Mouse (Mus musculus) neural tube, embryonic 11.5 days (tissue): ENCODE results near the gene Nudt8. TPM values are rescaled to one million over a fixed set of nuclear protein-coding genes. Genes with fewer than 3 reads are reported as not detected.
"Not testable (repeated sequence)": the region's sequence is repeated elsewhere in the genome, so short reads cannot be mapped to it uniquely, and the experiment has no call there.

ENCODE experiments used
- ATAC-seq: fragments of 200-750 bp; cut with Nextera tagmentation; 2 replicates; pipeline ENCODE4 v1.8.0; 2017; ENCODE audit warnings: moderate number of reproducible peaks, mild to moderate bottlenecking, moderate TSS enrichment, moderate library complexity; ENCODE audit not compliant: insufficient read depth, low FRiP score, low TSS enrichment
- DNase-seq: peaks from one replicate; pipeline ENCODE4 v3.0.0-alpha.2; 2015; ENCODE audit warnings: low spot score
- H3K27ac ChIP-seq: fragments of 300-500 bp; sonication (generic); 2 replicates; pipeline ENCODE4 v1.5.1; 2014; ENCODE audit warnings: low read depth, mild to moderate bottlenecking, low read length
- H3K27me3 ChIP-seq: fragments of 300-500 bp; sonication (generic); 2 replicates; pipeline ENCODE4 v1.6.1; 2014; ENCODE audit warnings: mild to moderate bottlenecking, low read length, mixed read lengths; ENCODE audit not compliant: control insufficient read depth, insufficient read depth
- H3K36me3 ChIP-seq: fragments of 300-500 bp; sonication (generic); 2 replicates; pipeline ENCODE4 v1.6.1; 2014; ENCODE audit warnings: mild to moderate bottlenecking, low read length, moderate library complexity, mixed read lengths; ENCODE audit not compliant: control insufficient read depth, insufficient read depth
- H3K4me1 ChIP-seq: fragments of 300-500 bp; sonication (generic); 2 replicates; pipeline ENCODE4 v1.6.1; 2014; ENCODE audit warnings: low read length, mixed read lengths; ENCODE audit not compliant: control insufficient read depth, insufficient read depth
- H3K4me2 ChIP-seq: fragments of 300-500 bp; sonication (generic); 2 replicates; pipeline ENCODE4 v1.6.1; 2014; ENCODE audit warnings: low read depth, mild to moderate bottlenecking, moderate library complexity
- H3K4me3 ChIP-seq: fragments of 300-500 bp; sonication (generic); 2 replicates; pipeline ENCODE4 v1.5.1; 2014; ENCODE audit warnings: low read depth, low read length
- H3K9ac ChIP-seq: fragments of 300-500 bp; sonication (generic); 2 replicates; pipeline ENCODE4 v1.6.1; 2014; ENCODE audit warnings: mild to moderate bottlenecking, low read length
- H3K9me3 ChIP-seq: fragments of 300-500 bp; sonication (generic); 2 replicates; pipeline ENCODE4 v1.6.1; 2016; ENCODE audit warnings: low read length; ENCODE audit not compliant: control insufficient read depth
- WGBS: fragments of 180-500 bp; shearing (Covaris S2); extraction: QIAGEN DNeasy Blood & Tissue Kit; methylation state at CpG from one replicate; pipeline ENCODE4 v1.1.7; 2014; 5-methylcytosine and 5-hydroxymethylcytosine counted together
- polyA plus RNA-seq: library from polyadenylated mRNA; unstranded; fragments of >200 nt; fragmentation: Nextera tagmentation; extraction: Ambion mirVana; gene quantifications from 2 replicates; pipeline ENCODE4 v1.2.1, GENCODE M21; 2014

Nudt8 gene
- polyA plus RNA-seq, 1 experiment from 2014 or later: 20.8 TPM

GRCm38 (mm10) chr19:3960211-3960610 lies 40.2 kb upstream of the Nudt8 start:
- no peaks in the 10 kb centered on the region for H3K4me1 ChIP-seq
- no peak overlapping the region for H3K9ac ChIP-seq
- no peak for DNase-seq
- no peaks in the 10 kb centered on the region for H3K36me3 ChIP-seq
- no peaks in the 10 kb centered on the region for H3K27me3 ChIP-seq
- H3K4me3 ChIP-seq: no peak overlapping the region
- no peak for ATAC-seq
- H3K27ac ChIP-seq: no peak overlapping the region
- no peaks in the 10 kb centered on the region for H3K9me3 ChIP-seq
- no peak overlapping the region for H3K4me2 ChIP-seq
- 94% methylated on average over 5 of the region's 5 CpGs for WGBS

DNA sequence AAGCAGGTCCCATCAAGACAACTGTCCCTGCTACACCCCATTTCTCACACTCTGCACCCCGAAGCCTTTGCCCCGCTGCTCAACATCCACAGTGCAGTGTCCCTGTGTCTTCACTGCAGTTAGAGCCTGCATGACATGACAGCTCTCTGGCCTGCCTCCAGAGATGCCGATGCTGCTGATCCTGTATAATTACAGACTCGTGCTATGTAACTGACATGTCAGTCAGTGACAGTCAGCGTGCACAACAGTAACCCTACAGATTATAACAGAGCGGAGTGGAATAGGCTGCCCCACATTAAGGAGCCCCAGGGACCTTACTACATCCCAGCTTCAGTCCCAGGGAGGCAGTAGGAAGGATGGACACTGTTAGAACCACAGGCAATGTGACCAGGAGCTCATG lies 38.6 kb upstream of the Nudt8 start:
- not testable (repeated sequence) for ATAC-seq, DNase-seq, H3K27ac ChIP-seq, H3K9ac ChIP-seq, H3K36me3 ChIP-seq, H3K4me3 ChIP-seq, H3K4me1 ChIP-seq, H3K9me3 ChIP-seq, H3K27me3 ChIP-seq, H3K4me2 ChIP-seq
- WGBS: 88% methylated on average over 6 of the region's 6 CpGs

GRCm38 (mm10) chr19:3962469-3962868 lies 37.9 kb upstream of the Nudt8 start:
- WGBS: 14% methylated on average over 2 of the region's 2 CpGs
- Histone ChIP-seq H3K4me1 (no peaks in the 10 kb centered on the region), H3K9me3 (no peaks in the 10 kb centered on the region), H3K27me3 (no peaks in the 10 kb centered on the region), H3K36me3 (no peaks in the 10 kb centered on the region), H3K4me3 (no peak overlapping the region), H3K4me2 (no peak overlapping the region), H3K9ac (no peak overlapping the region), H3K27ac (no peak overlapping the region)
- DNase-seq (no peak), ATAC-seq (no peak)

- Histone ChIP-seq H3K4me2 (no peak overlapping the region), H3K36me3 (no peaks in the 10 kb centered on the region), H3K27ac (no peak overlapping the region), H3K9me3 (no peaks in the 10 kb centered on the region), H3K27me3 (no peaks in the 10 kb centered on the region), H3K9ac (no peak overlapping the region), H3K4me1 (no peaks in the 10 kb centered on the region), H3K4me3 (no peak overlapping the region)
- WGBS: 77% methylated on average over 4 of the region's 4 CpGs
- no peak for ATAC-seq
- DNase-seq: no peak
Observed at GRCm38 (mm10) chr19:3964030-3964429, 36.4 kb upstream of the Nudt8 start.

DNA sequence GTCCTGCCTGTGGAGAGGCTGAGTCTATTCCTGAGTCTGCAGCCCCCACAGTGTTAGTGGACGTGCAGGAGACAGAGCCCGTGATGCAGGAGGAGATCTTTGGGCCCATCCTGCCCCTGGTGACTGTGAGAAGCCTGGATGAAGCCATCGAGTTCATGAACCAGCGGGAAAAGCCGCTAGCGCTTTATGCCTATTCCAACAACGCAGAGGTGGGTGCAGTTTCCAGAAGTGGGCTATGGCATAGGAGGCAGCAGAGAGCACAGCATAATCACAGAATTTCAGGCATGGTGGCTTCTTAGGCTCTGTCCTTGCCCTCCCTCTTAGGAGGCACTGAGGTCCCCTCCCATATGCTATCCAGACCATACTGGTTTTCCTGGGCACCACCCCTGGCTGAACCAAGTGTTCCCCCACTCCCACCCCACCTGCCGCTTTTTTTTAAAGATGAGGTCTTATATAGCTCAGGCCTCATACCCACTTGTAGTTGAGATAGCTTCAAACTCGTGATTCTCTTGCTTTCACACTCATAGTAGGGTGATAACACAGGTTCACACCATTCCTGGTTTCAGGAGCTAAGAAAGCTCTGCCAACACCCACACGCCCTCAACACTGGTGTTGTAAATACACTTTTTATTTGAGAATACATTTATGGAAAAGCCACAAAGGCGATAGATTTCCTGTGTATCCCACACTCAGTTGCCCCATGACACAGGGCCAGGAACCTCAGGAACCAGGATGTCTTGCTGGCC lies 33.9 kb upstream of the Nudt8 start:
- H3K9ac ChIP-seq: no peak overlapping the region
- H3K27ac ChIP-seq: no peak overlapping the region
- no peak for DNase-seq
- no peaks in the 10 kb centered on the region for H3K4me1 ChIP-seq
- ATAC-seq: no peak
- H3K4me2 ChIP-seq: no peak overlapping the region
- whole genome bisulfite sequencing: 70% methylated on average over 11 of the region's 11 CpGs
- H3K27me3 ChIP-seq: no peaks in the 10 kb centered on the region
- no peaks in the 10 kb centered on the region for H3K36me3 ChIP-seq
- no peak overlapping the region for H3K4me3 ChIP-seq
- no peaks in the 10 kb centered on the region for H3K9me3 ChIP-seq

GRCm38 (mm10) chr19:3967258-3967657 lies 33.1 kb upstream of the Nudt8 start:
- no peak overlapping the region for H3K4me2 ChIP-seq
- DNase-seq: no peak
- no peaks in the 10 kb centered on the region for H3K4me1 ChIP-seq
- no peaks in the 10 kb centered on the region for H3K9me3 ChIP-seq
- no peak overlapping the region for H3K9ac ChIP-seq
- no peak overlapping the region for H3K4me3 ChIP-seq
- H3K27me3 ChIP-seq: no peaks in the 10 kb centered on the region
- no peak overlapping the region for H3K27ac ChIP-seq
- WGBS: 69% methylated on average over 3 of the region's 3 CpGs
- no peak for ATAC-seq
- H3K36me3 ChIP-seq: no peaks in the 10 kb centered on the region

GRCm38 (mm10) chr19:3972229-3972628 lies 28.2 kb upstream of the Nudt8 start, which contains the start of gene Aldh3b2:
Gene Aldh3b2, plus strand, starts transcription at chr19:3972328.
- H3K4me2 ChIP-seq: no peak within 1 kb of the TSS
- no peaks in the 10 kb centered on the region for H3K36me3 ChIP-seq
- no peak within 1 kb of the TSS for H3K27ac ChIP-seq
- no peaks in the 10 kb centered on the region for H3K9me3 ChIP-seq
- no peak for ATAC-seq
- H3K4me1 ChIP-seq: no peaks in the 10 kb centered on the region
- WGBS: 46% methylated on average over 9 of the region's 9 CpGs
- DNase-seq: no peak
- H3K9ac ChIP-seq: no peak within 1 kb of the TSS
- H3K27me3 ChIP-seq: no peaks in the 10 kb centered on the region
- no peak within 1 kb of the TSS for H3K4me3 ChIP-seq

DNA sequence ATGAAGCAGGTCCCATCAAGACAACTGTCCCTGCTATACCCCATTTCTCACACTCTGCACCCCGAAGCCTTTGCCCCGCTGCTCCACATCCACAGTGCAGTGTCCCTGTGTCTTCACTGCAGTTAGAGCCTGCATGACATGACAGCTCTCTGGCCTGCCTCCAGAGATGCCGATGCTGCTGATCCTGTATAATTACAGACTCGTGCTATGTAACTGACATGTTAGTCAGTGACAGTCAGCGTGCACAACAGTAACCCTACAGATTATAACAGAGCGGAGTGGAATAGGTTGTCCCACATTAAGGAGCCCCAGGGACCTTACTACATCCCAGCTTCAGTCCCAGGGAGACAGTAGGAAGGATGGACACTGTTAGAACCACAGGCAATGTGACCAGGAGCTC lies 25.8 kb upstream of the Nudt8 start:
- H3K27ac ChIP-seq: not testable (repeated sequence)
- WGBS: 92% methylated on average over 6 of the region's 6 CpGs

DNA sequence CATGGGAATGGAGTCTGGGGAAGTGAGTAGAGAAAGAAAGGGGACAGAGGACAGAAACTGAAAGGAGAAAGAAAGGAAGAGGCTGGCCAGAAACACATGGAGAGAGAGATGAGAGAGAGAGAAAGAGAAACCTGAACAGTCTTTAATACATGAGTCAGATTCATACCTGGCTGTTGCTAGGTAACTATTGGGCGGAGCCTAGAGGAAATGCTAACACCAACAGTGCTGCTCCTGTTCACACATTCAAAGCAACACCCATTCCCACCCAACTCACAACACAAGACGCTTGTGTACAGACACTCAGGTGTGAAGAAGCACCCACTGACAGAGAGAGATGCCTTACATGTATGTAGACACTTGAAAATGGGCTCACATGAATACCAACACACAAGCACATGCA lies 24.5 kb upstream of the Nudt8 start:
- Histone ChIP-seq H3K4me1 (no peaks in the 10 kb centered on the region), H3K9me3 (no peaks in the 10 kb centered on the region), H3K4me3 (no peak overlapping the region), H3K9ac (no peak overlapping the region), H3K27me3 (no peaks in the 10 kb centered on the region), H3K4me2 (no peak overlapping the region), H3K27ac (no peak overlapping the region), H3K36me3 (no peaks in the 10 kb centered on the region)
- ATAC-seq: no peak
- no peak for DNase-seq
- 72% methylated on average over 2 of the region's 2 CpGs for WGBS

More for the DNA sequence above, 25.8 kb upstream of the Nudt8 start:
- not testable (repeated sequence) for H3K27me3 ChIP-seq, ATAC-seq, H3K4me2 ChIP-seq, H3K4me1 ChIP-seq, H3K36me3 ChIP-seq, DNase-seq, H3K4me3 ChIP-seq, H3K9ac ChIP-seq, H3K9me3 ChIP-seq
